Mouse (Mus musculus) liver, embryonic 14.5 days (tissue): ENCODE results near the gene Cds2. TPM values are rescaled to one million over a fixed set of nuclear protein-coding genes. Genes with fewer than 3 reads are reported as not detected.

ENCODE experiments used
- ATAC-seq: fragments of 200-750 bp; cut with Nextera tagmentation; 2 replicates; pipeline ENCODE4 v1.8.0; 2017; ENCODE audit warnings: moderate number of reproducible peaks, mild to moderate bottlenecking, moderate library complexity; ENCODE audit not compliant: insufficient read depth
- DNase-seq, 3 experiments: peaks; one replicate each; pipeline ENCODE4 v3.0.0-alpha.2; 2012 to 2013; ENCODE audit warnings: low read depth in 3 of 3, low spot score in 3 of 3
- H3K27ac ChIP-seq: fragments of 300-500 bp; sonication (generic); 2 replicates; pipeline ENCODE4 v1.5.1; 2014; ENCODE audit warnings: moderate library complexity, mild to moderate bottlenecking, control low read depth, inconsistent platforms
- H3K27me3 ChIP-seq: fragments of 300-500 bp; sonication (generic); 2 replicates; pipeline ENCODE4 v1.6.1; 2014; ENCODE audit warnings: mild to moderate bottlenecking, low read length, moderate library complexity; ENCODE audit not compliant: control insufficient read depth, insufficient read depth
- H3K36me3 ChIP-seq: fragments of 300-500 bp; sonication (generic); replicated peaks from 2 replicates; pipeline ENCODE4 v1.6.1; 2014; ENCODE audit warnings: low read depth; ENCODE audit not compliant: control insufficient read depth, insufficient read depth
- H3K4me1 ChIP-seq, 2 experiments: fragments of 200-500 bp in 1 of 2; fragments of 300-500 bp in 1 of 2; sonication (generic) in 1 of 2; replicated peaks; 2 replicates each; pipeline ENCODE4 v1.6.1; 2012 to 2014; ENCODE audit warnings: antibody characterized with exemption in 1 of 2, inconsistent platforms in 1 of 2, low read length in 1 of 2; ENCODE audit not compliant: control insufficient read depth in 2 of 2, insufficient read depth in 2 of 2
- H3K4me2 ChIP-seq: fragments of 300-500 bp; sonication (generic); 2 replicates; pipeline ENCODE4 v1.6.1; 2014; ENCODE audit warnings: low read depth, mild to moderate bottlenecking, control low read depth, moderate library complexity
- H3K4me3 ChIP-seq, 2 experiments: fragments of 200-500 bp in 1 of 2; fragments of 300-500 bp in 1 of 2; sonication (generic) in 1 of 2; 2 replicates each; pipeline ENCODE4 v1.5.1; 2012 to 2014; ENCODE audit warnings: low read depth in 2 of 2, low read length in 2 of 2, mild to moderate bottlenecking in 2 of 2, control low read depth in 1 of 2, inconsistent platforms in 1 of 2, moderate library complexity in 1 of 2; ENCODE audit not compliant: insufficient read depth in 1 of 2
- H3K9ac ChIP-seq: fragments of 300-500 bp; sonication (generic); replicated peaks from 2 replicates; pipeline ENCODE4 v1.6.1; 2014; ENCODE audit warnings: mild to moderate bottlenecking, control low read depth, moderate library complexity
- H3K9me3 ChIP-seq: fragments of 300-500 bp; sonication (generic); 2 replicates; pipeline ENCODE4 v1.6.1; 2016; ENCODE audit warnings: low read length, mixed read lengths; ENCODE audit not compliant: control insufficient read depth
- CTCF ChIP-seq: IDR thresholded peaks from 2 replicates; pipeline ENCODE4 v1.5.1; 2016; ENCODE audit warnings: antibody characterized with exemption, low read depth, control low read depth
- EP300 ChIP-seq: IDR thresholded peaks from 2 replicates; pipeline ENCODE4 v1.6.1; 2016; ENCODE audit warnings: antibody characterized with exemption, low read depth
- WGBS: fragments of 180-500 bp; shearing (Covaris S2); extraction: QIAGEN DNeasy Blood & Tissue Kit; methylation state at CpG from one replicate; pipeline ENCODE4 v1.1.7; 2014; ENCODE audit not compliant: insufficient replicate concordance; 5-methylcytosine and 5-hydroxymethylcytosine counted together
- polyA plus RNA-seq, 2 experiments: library from polyadenylated mRNA; depleted of rRNA in 1 of 2; stranded (reverse) in 1 of 2; unstranded in 1 of 2; fragments of >200 nt; fragmentation: Nextera tagmentation in 1 of 2; extraction: Ambion mirVana in 1 of 2; gene quantifications; 2 replicates each; pipeline versions ENCODE4 v1.2.1 to v1.2.3; 2012 to 2014

Gene Cds2
- polyA plus RNA-seq, 2 experiments, result 4.6 to 10.1 TPM

- no peaks in the 10 kb centered on the region for H3K27me3 ChIP-seq
- no peaks in the 10 kb centered on the region for H3K9me3 ChIP-seq
- no peak overlapping the region for H3K4me3 ChIP-seq
- ATAC-seq (no peak), DNase-seq (no peak)
- H3K4me1 ChIP-seq, result no peaks in the 10 kb centered on the region
- H3K9ac ChIP-seq, result no peak overlapping the region
- H3K36me3 ChIP-seq, result no peaks in the 10 kb centered on the region
- no peak overlapping the region for H3K4me2 ChIP-seq
- no peak overlapping the region for H3K27ac ChIP-seq
- WGBS, result 62% methylated on average over 5 of the region's 5 CpGs
- TF ChIP-seq EP300 (no peak), CTCF (no peak)
Measured at GRCm38 (mm10) chr2:132320516-132320915, 57.6 kb downstream of the Cds2 start.

GRCm38 (mm10) chr2:132323541-132323940, 60.6 kb downstream of the Cds2 start:
- Histone ChIP-seq H3K4me1 (no peaks in the 10 kb centered on the region), H3K9me3 (no peaks in the 10 kb centered on the region)
- WGBS, result 52% methylated on average over 4 of the region's 4 CpGs

DNA sequence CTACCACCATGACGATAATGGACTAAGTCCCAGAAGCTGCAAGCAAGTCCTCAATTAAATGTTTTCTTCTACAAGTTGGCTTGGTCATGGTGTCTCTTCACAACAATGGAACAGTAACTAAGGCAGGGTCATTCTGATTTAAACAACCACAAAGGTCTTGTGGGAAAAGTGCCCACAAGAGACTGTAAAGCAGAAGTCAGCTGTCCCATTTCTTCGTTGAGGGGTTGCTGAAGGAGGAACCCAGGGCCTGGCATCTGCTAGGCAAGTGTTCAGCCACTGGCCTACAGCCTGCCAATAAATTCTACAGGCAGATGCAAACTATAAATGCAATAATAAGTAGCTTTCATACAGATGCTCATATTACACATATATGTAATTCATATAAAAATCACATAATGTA, 74.3 kb downstream of the Cds2 start:
- no peak overlapping the region for H3K27ac ChIP-seq
- H3K4me2 ChIP-seq, result no peak overlapping the region
- ATAC-seq (no peak), DNase-seq (no peak)
- H3K4me3 ChIP-seq, result no peak overlapping the region
- H3K4me1 ChIP-seq, result no peaks in the 10 kb centered on the region
- WGBS, result 26% methylated on average over 2 of the region's 2 CpGs
- H3K9ac ChIP-seq, result no peak overlapping the region
- no peaks in the 10 kb centered on the region for H3K27me3 ChIP-seq
- H3K9me3 ChIP-seq, result no peaks in the 10 kb centered on the region
- no peaks in the 10 kb centered on the region for H3K36me3 ChIP-seq
- TF ChIP-seq CTCF (no peak), EP300 (no peak)

More at GRCm38 (mm10) chr2:132323541-132323940, 60.6 kb downstream of the Cds2 start:
- H3K36me3 ChIP-seq, result no peaks in the 10 kb centered on the region
- no peak for DNase-seq
- TF ChIP-seq CTCF, result no peak
- TF ChIP-seq EP300, result no peak
- no peak for ATAC-seq
- H3K9ac ChIP-seq, result no peak overlapping the region
- no peaks in the 10 kb centered on the region for H3K27me3 ChIP-seq
- H3K4me2 ChIP-seq, result no peak overlapping the region
- H3K27ac ChIP-seq, result no peak overlapping the region
- no peak overlapping the region for H3K4me3 ChIP-seq

DNA sequence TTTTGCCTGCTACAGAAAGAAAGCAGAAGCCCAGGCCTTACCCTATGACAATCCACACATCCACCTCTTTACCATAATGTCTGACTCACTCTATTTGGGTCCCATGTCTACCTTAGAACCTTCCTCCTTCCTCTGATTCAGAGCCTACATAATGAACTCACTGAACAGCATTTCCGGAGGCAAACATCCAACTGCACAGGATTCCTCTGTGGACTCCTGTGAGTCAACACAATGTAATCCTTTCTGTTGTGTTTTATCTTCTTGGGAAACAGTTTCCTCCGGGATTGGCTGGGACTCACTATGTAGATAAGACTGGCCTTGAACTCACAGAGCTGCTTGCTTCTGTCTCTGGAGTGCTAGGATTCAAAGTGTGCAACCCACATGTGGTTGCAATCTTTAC, 77.4 kb downstream of the Cds2 start:
- H3K27ac ChIP-seq, result no peak overlapping the region
- WGBS, result 36% methylated on average over 2 of the region's 2 CpGs

GRCm38 (mm10) chr2:132341293-132341692, 78.3 kb downstream of the Cds2 start:
- no peak for DNase-seq
- Histone ChIP-seq H3K9me3 (no peaks in the 10 kb centered on the region), H3K4me1 (no peaks in the 10 kb centered on the region), H3K27ac (no peak overlapping the region), H3K4me2 (no peak overlapping the region), H3K27me3 (no peaks in the 10 kb centered on the region), H3K9ac (no peak overlapping the region), H3K4me3 (no peak overlapping the region), H3K36me3 (no peaks in the 10 kb centered on the region)
- TF ChIP-seq CTCF, result no peak
- TF ChIP-seq EP300, result no peak
- peak; percentile 35; the same call in 1 of the 2 replicates for ATAC-seq
- 67% methylated on average over 3 of the region's 3 CpGs for whole genome bisulfite sequencing

More for the DNA sequence above, 77.4 kb downstream of the Cds2 start:
- TF ChIP-seq CTCF (no peak), EP300 (no peak)
- Histone ChIP-seq H3K27me3 (no peaks in the 10 kb centered on the region), H3K4me1 (no peaks in the 10 kb centered on the region), H3K4me2 (no peak overlapping the region), H3K4me3 (no peak overlapping the region), H3K36me3 (no peaks in the 10 kb centered on the region), H3K9ac (no peak overlapping the region), H3K9me3 (no peaks in the 10 kb centered on the region)
- ATAC-seq (0 out of 2 replicates have a peak, but pooled peaks have one; percentile 11), DNase-seq (no peak)
